Mouse (Mus musculus): ENCODE data around the gene Lrrc41. TPM values are rescaled to one million over a fixed set of nuclear protein-coding genes. Genes with fewer than 3 reads are reported as not detected.
A peak's percentile ranks its signal among the peaks of the same experiment; 100 is the strongest.

The Lrrc41 gene
- polyA plus RNA-seq, 1 experiment from 2014 or later, result 67.6 TPM

GRCm38 (mm10) chr4:116133126-116133525 is 58.1 kb downstream of the Lrrc41 start:
- DNase-seq (ENCODE audit: low spot score) (no peak), ATAC-seq (replicated peaks; ENCODE audit: low FRiP score) (no peak)
- Histone ChIP-seq H3K9me3 (ENCODE audit: control insufficient read depth, low read length) (no peaks in the 10 kb centered on the region), H3K27ac (ENCODE audit: low read depth, low read length) (no peak overlapping the region), H3K4me1 (replicated peaks; ENCODE audit: control insufficient read depth, insufficient read depth, low read length) (no peaks in the 10 kb centered on the region), H3K27me3 (replicated peaks; ENCODE audit: control insufficient read depth, insufficient read depth, low read length) (no peaks in the 10 kb centered on the region), H3K4me3 (ENCODE audit: low read depth, low read length) (no peak overlapping the region), H3K4me2 (no peak overlapping the region), H3K9ac (ENCODE audit: low read depth, low read length) (no peak overlapping the region), H3K36me3 (ENCODE audit: control insufficient read depth, insufficient read depth, low read length) (no peaks in the 10 kb centered on the region)
- 66% methylated on average over 4 of the region's 4 CpGs for WGBS

- Histone ChIP-seq H3K27ac (ENCODE audit: low read depth, low read length) (no peak overlapping the region), H3K9me3 (ENCODE audit: control insufficient read depth, low read length) (no peaks in the 10 kb centered on the region), H3K36me3 (ENCODE audit: control insufficient read depth, insufficient read depth, low read length) (no peaks in the 10 kb centered on the region), H3K4me2 (no peak overlapping the region), H3K4me1 (replicated peaks; ENCODE audit: control insufficient read depth, insufficient read depth, low read length) (no peaks in the 10 kb centered on the region), H3K27me3 (replicated peaks; ENCODE audit: control insufficient read depth, insufficient read depth, low read length) (no peaks in the 10 kb centered on the region), H3K4me3 (ENCODE audit: low read depth, low read length) (no peak overlapping the region), H3K9ac (ENCODE audit: low read depth, low read length) (no peak overlapping the region)
- ATAC-seq (replicated peaks; ENCODE audit: low FRiP score) (no peak), DNase-seq (ENCODE audit: low spot score) (no peak)
- WGBS, result 42% methylated on average over 2 of the region's 2 CpGs
Observed at GRCm38 (mm10) chr4:116134990-116135389, 59.9 kb downstream of the Lrrc41 start.

DNA sequence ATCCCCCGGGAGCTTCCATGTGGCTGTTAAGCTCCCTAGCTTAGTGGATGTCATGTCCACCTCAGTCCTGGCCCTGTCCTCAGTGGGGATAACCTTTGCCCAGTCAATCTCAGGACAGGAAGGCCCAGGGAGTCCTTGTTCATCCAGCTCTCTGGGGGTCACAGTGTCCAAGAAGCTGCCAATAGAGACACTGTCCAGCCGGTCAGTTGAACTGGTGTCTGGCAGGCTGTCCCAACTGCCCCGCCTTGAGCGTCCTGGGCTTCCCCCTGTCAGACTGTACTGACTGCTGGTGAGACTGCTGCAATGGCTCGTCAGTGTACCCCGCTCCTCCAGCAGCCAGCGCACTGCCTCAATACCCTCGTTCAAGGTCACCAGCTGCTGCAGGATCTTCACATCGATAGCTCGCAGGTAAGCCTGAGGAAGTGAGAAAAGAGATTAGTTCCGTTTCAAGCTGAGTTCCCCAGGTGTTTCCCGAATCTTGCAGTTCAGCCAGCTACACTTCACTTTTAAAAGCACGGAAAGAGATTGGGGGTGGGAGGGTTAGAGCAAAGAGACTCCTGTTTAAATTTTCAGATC is 62.4 kb downstream of the Lrrc41 start:
- Histone ChIP-seq H3K27me3 (replicated peaks; ENCODE audit: control insufficient read depth, insufficient read depth, low read length) (peaks cover 7% of the 10 kb centered on the region; the same call in 1 of the 2 replicates), H3K27ac (ENCODE audit: low read depth, low read length) (no peak overlapping the region), H3K9ac (ENCODE audit: low read depth, low read length) (no peak overlapping the region), H3K36me3 (ENCODE audit: control insufficient read depth, insufficient read depth, low read length) (no peaks in the 10 kb centered on the region), H3K4me3 (ENCODE audit: low read depth, low read length) (no peak overlapping the region), H3K4me2 (no peak overlapping the region), H3K4me1 (replicated peaks; ENCODE audit: control insufficient read depth, insufficient read depth, low read length) (no peaks in the 10 kb centered on the region), H3K9me3 (ENCODE audit: control insufficient read depth, low read length) (no peaks in the 10 kb centered on the region)
- ATAC-seq (replicated peaks; ENCODE audit: low FRiP score) (no peak), DNase-seq (ENCODE audit: low spot score) (no peak)
- WGBS, result 41% methylated on average over 13 of the region's 13 CpGs

GRCm38 (mm10) chr4:116140801-116141574 is 65.9 kb downstream of the Lrrc41 start:
- 76% methylated on average over 7 of the region's 7 CpGs for WGBS
- H3K36me3 ChIP-seq (ENCODE audit: control insufficient read depth, insufficient read depth, low read length), result no peaks in the 10 kb centered on the region
- DNase-seq (ENCODE audit: low spot score), result no peak
- H3K4me3 ChIP-seq (ENCODE audit: low read depth, low read length), result no peak overlapping the region
- ATAC-seq (replicated peaks; ENCODE audit: low FRiP score), result no peak
- H3K4me1 ChIP-seq (replicated peaks; ENCODE audit: control insufficient read depth, insufficient read depth, low read length), result peaks cover 3% of the 10 kb centered on the region; the same call in 1 of the 2 replicates
- H3K27me3 ChIP-seq (replicated peaks; ENCODE audit: control insufficient read depth, insufficient read depth, low read length), result peaks cover 22% of the 10 kb centered on the region; the same call in 1 of the 2 replicates
- no peaks in the 10 kb centered on the region for H3K9me3 ChIP-seq (ENCODE audit: control insufficient read depth, low read length)
- no peak overlapping the region for H3K27ac ChIP-seq (ENCODE audit: low read depth, low read length)
- no peak overlapping the region for H3K4me2 ChIP-seq
- no peak overlapping the region for H3K9ac ChIP-seq (ENCODE audit: low read depth, low read length)

DNA sequence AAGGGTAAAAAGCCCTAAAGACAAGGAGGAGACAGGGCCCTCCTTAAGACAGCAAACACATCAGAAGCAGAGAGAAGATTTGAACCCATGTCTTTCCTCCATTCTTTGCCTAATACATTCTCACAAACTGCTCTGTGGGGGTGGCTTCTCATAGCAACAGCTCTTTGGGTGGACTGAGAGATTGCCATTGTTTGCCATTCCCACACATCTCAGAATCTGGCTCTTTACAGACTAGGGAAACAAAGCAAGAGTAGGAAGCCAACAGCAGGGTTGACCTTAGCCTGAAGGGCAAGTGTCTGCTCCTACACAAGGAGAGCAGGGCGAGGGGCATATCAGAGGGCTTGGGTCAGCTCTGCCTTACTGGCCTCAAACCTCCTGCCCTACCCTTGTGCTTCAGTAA is 66.7 kb downstream of the Lrrc41 start:
- no peak overlapping the region for H3K9ac ChIP-seq (ENCODE audit: low read depth, low read length)
- H3K36me3 ChIP-seq (ENCODE audit: control insufficient read depth, insufficient read depth, low read length), result no peaks in the 10 kb centered on the region
- peaks cover 22% of the 10 kb centered on the region; the same call in 1 of the 2 replicates for H3K27me3 ChIP-seq (replicated peaks; ENCODE audit: control insufficient read depth, insufficient read depth, low read length)
- ATAC-seq (replicated peaks; ENCODE audit: low FRiP score) (no peak), DNase-seq (ENCODE audit: low spot score) (no peak)
- H3K27ac ChIP-seq (ENCODE audit: low read depth, low read length), result no peak overlapping the region
- peaks cover 3% of the 10 kb centered on the region; the same call in 1 of the 2 replicates for H3K4me1 ChIP-seq (replicated peaks; ENCODE audit: control insufficient read depth, insufficient read depth, low read length)
- no peak overlapping the region for H3K4me3 ChIP-seq (ENCODE audit: low read depth, low read length)
- H3K4me2 ChIP-seq, result no peak overlapping the region
- H3K9me3 ChIP-seq (ENCODE audit: control insufficient read depth, low read length), result no peaks in the 10 kb centered on the region
- WGBS, result 79% methylated on average over 1 of the region's 1 CpGs

- Histone ChIP-seq H3K36me3 (ENCODE audit: control insufficient read depth, insufficient read depth, low read length) (no peaks in the 10 kb centered on the region), H3K9ac (ENCODE audit: low read depth, low read length) (no peak overlapping the region), H3K9me3 (ENCODE audit: control insufficient read depth, low read length) (peaks cover 2% of the 10 kb centered on the region; the same call in 1 of the 2 replicates), H3K27me3 (replicated peaks; ENCODE audit: control insufficient read depth, insufficient read depth, low read length) (peaks cover 22% of the 10 kb centered on the region; the same call in 1 of the 2 replicates), H3K27ac (ENCODE audit: low read depth, low read length) (no peak overlapping the region), H3K4me2 (no peak overlapping the region), H3K4me1 (replicated peaks; ENCODE audit: control insufficient read depth, insufficient read depth, low read length) (peaks cover 3% of the 10 kb centered on the region; the same call in 1 of the 2 replicates), H3K4me3 (ENCODE audit: low read depth, low read length) (no peak overlapping the region)
- ATAC-seq (replicated peaks; ENCODE audit: low FRiP score) (no peak), DNase-seq (ENCODE audit: low spot score) (no peak)
- WGBS, result 79% methylated on average over 7 of the region's 7 CpGs
Observed at GRCm38 (mm10) chr4:116142269-116142668, 67.2 kb downstream of the Lrrc41 start.

DNA sequence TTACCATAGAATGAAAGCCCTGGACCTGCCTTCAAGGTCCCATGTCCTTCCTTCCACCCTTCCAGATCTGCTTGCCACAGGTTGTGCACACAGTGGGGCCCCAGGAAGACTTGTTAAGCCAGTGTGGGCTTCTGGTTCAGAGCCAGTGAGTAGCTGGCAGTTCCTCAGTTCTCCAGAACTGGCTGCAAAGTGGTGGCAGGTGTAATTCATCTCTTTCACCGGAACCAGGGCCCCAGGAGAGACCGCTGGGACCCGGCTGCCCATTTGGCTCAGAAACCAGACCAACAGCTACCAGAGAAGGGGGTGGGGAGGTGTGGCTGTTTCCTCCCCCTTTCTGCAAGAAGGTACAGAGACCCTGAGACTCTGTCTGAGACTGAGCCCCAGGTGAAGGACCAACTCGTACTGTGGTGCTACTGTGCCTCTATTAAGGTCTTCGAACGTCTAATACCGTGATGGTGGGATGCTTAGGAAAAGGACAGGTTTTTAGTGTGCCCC is 68.3 kb downstream of the Lrrc41 start:
- H3K4me3 ChIP-seq (ENCODE audit: low read depth, low read length), result peak overlapping the region; percentile 66; the same call in 1 of the 2 replicates
- H3K4me2 ChIP-seq, result peak overlapping the region; percentile 98
- H3K27me3 ChIP-seq (replicated peaks; ENCODE audit: control insufficient read depth, insufficient read depth, low read length), result peaks cover 22% of the 10 kb centered on the region; the same call in 1 of the 2 replicates
- 12% methylated on average over 7 of the region's 7 CpGs for WGBS
- H3K36me3 ChIP-seq (ENCODE audit: control insufficient read depth, insufficient read depth, low read length), result no peaks in the 10 kb centered on the region
- H3K9me3 ChIP-seq (ENCODE audit: control insufficient read depth, low read length), result peaks cover 3% of the 10 kb centered on the region; the same call in 1 of the 2 replicates
- H3K9ac ChIP-seq (ENCODE audit: low read depth, low read length), result no peak overlapping the region
- H3K4me1 ChIP-seq (replicated peaks; ENCODE audit: control insufficient read depth, insufficient read depth, low read length), result peaks cover 3% of the 10 kb centered on the region; the same call in 1 of the 2 replicates
- ATAC-seq (replicated peaks; ENCODE audit: low FRiP score) (no peak), DNase-seq (ENCODE audit: low spot score) (no peak)
- H3K27ac ChIP-seq (ENCODE audit: low read depth, low read length), result no peak overlapping the region

DNA sequence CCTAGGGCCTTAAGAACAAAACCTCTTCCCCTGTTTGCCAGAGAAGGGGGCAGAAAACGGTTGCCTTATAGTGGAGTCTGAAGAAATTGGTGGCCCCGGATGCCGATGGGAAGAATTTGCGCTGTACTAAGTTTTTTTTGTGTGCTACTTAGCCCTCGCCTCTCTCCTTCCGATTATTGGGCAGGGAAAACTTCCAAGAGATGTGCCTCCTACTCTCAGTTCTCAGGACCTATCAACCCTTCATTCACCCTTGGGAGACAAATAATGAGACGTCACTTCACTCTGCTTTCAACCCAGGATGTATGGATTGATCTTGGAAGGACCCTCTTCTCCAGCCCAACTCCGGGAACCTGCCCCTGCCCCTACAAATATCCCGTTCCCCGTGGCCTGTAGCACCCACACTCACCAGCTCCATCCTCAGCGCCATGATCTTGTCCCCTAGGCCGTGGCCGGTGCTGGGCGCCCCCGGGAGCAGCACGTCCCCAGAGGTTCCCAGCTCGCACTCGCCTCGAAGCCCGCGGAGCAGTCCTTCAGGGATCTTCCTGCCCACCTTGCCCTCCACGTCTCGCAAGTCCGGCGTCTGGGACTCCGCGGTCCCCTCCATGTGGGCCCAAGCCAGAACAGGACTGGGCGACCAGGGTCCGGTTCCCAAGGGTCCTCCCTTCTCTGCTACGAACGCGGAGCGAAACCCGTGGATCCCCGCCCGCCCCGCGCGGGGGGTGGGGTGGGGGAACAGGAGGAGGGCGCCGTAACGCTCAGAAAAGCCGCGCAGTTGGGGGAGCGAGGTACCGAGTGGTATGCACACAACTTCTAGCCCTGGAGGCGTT is 69.0 kb downstream of the Lrrc41 start:
- Histone ChIP-seq H3K4me1 (replicated peaks; ENCODE audit: control insufficient read depth, insufficient read depth, low read length) (peaks cover 3% of the 10 kb centered on the region; the same call in 1 of the 2 replicates), H3K27me3 (replicated peaks; ENCODE audit: control insufficient read depth, insufficient read depth, low read length) (peaks cover 22% of the 10 kb centered on the region; the same call in 1 of the 2 replicates), H3K9ac (ENCODE audit: low read depth, low read length) (peak overlapping the region; percentile 66), H3K36me3 (ENCODE audit: control insufficient read depth, insufficient read depth, low read length) (no peaks in the 10 kb centered on the region), H3K4me3 (ENCODE audit: low read depth, low read length) (peak overlapping the region; percentile 66), H3K27ac (ENCODE audit: low read depth, low read length) (no peak overlapping the region), H3K4me2 (peak overlapping the region; percentile 98), H3K9me3 (ENCODE audit: control insufficient read depth, low read length) (peaks cover 3% of the 10 kb centered on the region; the same call in 1 of the 2 replicates)
- WGBS, result 1% methylated on average over 43 of the region's 47 CpGs
- DNase-seq (ENCODE audit: low spot score) (peak; percentile 67), ATAC-seq (replicated peaks; ENCODE audit: low FRiP score) (peak; percentile 62)

Measured in liver, embryonic 11.5 days (tissue).